Mouse (Mus musculus) monocyte, adult 2 months (primary cell): ENCODE results near the gene Lacc1.
A peak's percentile ranks its signal among the peaks of the same experiment; 100 is the strongest.
"Not testable (repeated sequence)": the region's sequence is repeated elsewhere in the genome, so short reads cannot be mapped to it uniquely, and the experiment has no call there.

ENCODE experiments used
- DNase-seq, 2 experiments: peaks; one replicate each; pipeline ENCODE4 v3.0.0; 2022; ENCODE audit warnings: low spot score in 2 of 2, low read depth in 1 of 2

Lacc1 gene

DNA sequence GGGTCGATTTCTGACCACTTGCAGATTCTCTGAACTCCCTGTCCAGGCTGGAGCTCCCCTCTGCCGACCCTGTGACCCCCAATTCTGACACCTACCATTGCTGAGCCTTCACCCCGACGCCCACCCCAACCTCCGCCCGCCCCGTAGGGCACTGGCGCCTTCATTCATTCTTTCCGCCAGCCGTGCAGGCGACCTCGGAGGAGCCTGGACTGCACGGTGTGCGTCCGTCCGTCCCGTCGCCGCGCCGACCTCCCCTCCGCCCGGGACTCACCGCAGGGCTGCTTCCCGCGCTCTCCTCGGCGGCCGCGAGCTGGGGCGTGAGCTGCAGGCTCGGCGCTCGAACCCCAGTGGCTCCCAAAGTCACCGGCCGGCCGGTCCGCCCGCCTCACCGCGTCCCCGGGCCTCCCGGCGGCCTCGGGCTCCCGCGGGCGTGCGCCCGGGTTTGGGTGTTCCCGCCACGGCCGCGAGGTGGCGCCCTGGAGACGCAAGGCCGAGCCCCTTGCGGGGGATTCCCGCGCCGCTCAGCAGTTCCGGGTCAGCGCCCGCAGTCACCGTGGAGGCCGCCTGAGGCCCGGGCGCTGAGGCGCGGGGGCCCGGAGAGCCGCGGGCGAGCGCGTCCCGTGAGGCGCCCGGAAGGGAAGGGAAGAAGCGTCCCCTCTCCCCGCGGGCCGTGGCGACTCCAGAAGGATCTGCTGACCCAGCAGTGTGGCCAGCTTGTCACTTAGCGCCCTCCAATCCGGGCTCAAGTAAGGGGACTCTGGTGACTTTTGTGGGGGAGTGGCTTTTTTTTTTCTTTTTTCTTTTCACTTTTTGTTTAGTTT lies at the start of gene Lacc1, which contains the start of gene Ccdc122:
TSS of gene Lacc1 (minus strand) at position 679 of the 821 bp plus-strand sequence.
TSS of gene Ccdc122 (plus strand) at position 547 of the 821 bp plus-strand sequence.
- peak; percentile 54 to 85 for DNase-seq

DNA sequence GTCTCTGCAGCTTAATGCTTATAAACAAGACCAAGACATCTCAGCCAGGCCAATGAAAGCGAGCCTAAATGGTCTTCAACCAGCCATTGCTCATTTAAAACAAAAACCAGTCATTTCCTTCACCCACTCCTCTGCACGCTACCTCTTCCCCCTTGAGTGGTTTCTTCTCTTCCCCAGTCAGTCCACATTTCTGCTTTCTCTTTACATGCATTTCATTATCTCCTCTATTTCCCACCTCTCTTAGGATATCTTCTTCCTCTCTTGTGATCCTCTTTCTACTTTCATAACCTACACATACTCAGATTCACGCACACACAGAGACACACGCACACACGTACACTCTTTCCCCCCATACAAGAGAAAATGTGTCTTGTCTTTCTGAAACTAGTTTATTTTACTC lies 44.5 kb upstream of the Lacc1 start:
- DNase-seq, result no peak

DNA sequence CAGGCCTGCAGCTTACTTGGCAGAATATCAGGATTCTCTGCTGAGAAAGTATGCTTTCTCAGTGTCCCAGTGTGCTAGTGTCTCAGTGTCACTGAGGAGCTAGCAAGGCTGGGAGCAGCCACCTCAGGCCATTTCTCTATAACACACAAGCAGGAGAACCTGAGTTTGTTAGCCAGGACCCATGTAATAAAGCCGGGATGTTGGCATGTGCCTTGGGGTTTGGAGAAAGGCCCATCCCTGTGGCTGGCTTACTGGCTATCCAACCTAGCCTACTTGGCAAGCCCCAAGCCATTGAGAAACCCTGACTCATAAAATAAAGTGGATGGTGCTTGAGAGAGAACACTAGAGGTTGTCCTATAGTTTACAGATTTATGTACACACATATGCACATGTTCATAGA lies 32.7 kb upstream of the Lacc1 start:
- no peak for DNase-seq

DNA sequence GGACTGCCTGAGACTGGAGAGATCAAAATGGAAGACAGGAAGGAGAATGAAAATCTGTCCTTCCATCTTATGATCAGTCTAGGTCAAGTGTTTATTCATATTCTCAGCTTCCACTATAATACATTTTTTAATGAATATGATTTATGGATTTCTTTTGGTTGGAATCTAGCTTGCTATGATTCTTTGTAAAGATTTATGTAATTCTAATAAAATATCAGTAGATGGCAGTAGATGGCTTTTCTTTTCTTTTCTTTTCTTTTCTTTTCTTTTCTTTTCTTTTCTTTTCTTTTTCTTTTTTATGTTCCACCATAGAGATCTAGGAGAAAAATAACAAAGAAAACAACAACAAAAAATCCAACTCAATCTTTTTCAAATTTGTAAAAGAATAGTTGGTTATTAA lies 16.6 kb upstream of the Lacc1 start:
- DNase-seq, result no peak

GRCm38 (mm10) chr14:77037832-77038425 lies 1.2 kb upstream of the Lacc1 start:
- DNase-seq, result no peak

- DNase-seq, result no peak
Measured at GRCm38 (mm10) chr14:77037330-77037729, 626 bp upstream of the Lacc1 start.

- DNase-seq, result no peak
Measured at GRCm38 (mm10) chr14:77034970-77035369, 1.7 kb downstream of the Lacc1 start.

- peak; percentile 18 to 53 for DNase-seq
Measured at GRCm38 (mm10) chr14:77034175-77034915, 2.4 kb downstream of the Lacc1 start.

- DNase-seq, result no peak
Measured at GRCm38 (mm10) chr14:77033391-77033790, 3.3 kb downstream of the Lacc1 start.

GRCm38 (mm10) chr14:77032433-77032832 lies 4.3 kb downstream of the Lacc1 start:
- DNase-seq, result no peak

DNA sequence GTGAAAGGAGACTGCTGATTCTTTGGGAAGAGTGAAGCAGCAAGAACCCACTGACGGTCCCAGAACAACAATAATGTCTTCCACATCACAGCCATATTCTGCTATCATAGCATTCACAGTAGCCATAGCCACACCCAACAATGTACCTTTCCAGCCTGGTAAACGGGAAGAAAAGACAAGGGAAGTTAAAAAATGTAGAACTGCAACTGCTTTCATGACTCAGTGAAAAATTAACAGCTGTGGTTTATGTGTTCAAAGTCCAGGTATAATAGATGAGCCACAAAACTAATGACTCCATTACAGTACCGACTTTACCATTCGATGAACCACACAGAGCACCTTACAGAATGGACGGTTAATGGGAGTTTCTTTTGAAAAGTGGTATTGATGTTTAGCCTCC lies 5.9 kb downstream of the Lacc1 start:
- DNase-seq, result no peak

DNA sequence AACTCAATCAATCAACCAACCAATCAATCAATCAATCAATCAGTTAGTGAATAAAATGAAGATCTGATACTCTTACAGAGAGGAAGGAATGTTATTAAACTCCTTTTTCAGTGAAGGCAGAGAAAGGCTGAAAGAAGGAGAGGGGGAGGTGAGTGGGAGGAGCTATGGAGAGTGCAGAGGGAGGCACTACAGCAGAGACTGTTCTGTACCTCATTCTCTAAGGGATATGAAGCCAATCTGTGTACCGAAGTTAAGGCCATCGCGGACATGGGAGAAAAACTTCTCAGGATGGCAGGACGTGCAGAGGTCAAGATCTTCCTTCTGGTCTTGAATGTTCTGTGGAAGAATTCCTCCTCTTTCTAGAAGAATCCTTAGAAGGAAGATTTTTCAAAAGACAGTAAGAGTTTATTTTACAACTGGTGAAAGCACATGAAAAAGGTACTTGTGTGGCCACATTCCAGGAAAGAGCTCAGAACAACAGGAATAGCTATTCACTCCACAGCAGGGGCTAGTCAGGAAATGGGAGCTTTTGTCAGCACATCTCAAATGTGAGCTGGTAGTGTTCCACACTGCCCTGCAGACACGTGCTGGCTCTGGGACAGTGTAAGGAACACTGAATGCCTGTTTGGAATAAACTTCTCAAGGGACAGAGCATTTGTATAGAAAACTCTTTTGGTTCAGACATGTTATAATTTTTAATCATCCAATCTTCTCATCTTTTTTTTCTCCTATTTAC lies 7.2 kb downstream of the Lacc1 start:
- DNase-seq, result no peak

GRCm38 (mm10) chr14:77024499-77024898 lies 12.2 kb downstream of the Lacc1 start:
- DNase-seq, result no peak

DNA sequence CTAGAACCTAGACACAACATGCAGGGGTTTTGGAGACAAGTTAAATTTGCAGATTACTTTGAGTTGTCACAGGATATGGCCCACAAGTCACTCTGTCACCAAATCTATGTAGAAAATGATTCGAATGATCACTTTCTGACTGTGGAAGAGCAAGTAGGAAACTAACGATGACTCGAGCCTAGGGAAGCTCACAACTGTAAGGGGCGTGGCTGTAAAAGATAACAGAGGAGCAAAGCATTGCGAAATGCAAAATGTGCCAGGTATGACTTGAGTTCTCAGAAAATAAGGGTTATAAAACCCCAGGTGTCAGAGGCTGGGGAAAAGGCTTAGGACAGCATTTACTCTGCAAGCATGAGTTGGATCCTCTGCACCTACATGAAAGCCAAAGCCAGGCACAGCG lies 19.5 kb downstream of the Lacc1 start:
- no peak for DNase-seq

DNA sequence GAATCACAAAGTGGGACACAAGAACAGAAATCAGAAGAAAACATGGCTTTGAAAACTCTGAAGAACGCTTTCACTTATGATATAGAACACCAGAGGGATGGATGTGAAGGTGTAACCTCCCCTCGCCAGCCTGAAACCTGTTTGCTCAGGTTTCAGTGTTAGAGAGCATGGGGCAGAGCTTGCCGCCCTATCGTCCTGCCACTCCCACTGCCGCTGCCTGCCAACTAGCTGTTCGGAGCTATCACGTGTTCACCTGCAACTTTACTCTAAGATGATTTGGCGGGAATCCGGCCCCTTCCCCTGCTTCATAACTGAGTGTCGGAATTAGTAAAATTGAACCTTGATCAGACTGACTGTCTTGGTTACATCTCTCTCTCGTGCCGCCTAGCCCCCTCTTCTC lies 19.9 kb downstream of the Lacc1 start:
- not testable (repeated sequence) for DNase-seq

DNA sequence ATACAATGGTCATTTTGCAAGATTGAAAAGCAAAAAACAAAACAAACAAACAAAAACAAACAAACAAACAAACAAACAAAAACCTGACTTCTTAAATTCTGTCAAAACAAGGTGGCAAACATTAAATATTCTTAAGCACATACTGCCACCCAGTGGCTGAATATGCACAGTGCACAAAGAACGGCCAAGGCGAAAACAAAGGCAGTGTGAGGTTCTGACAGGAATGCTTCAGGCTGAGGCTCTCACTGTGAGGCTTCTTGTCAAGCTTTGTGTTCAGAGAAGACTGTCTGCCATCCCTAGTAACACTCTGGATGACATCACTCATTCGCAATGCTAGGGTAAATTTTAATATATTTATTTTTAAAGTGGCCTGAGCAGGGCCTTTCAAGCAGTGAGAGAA lies 24.9 kb downstream of the Lacc1 start:
- DNase-seq, result peak in 1 of 2 experiments; percentile 31

DNA sequence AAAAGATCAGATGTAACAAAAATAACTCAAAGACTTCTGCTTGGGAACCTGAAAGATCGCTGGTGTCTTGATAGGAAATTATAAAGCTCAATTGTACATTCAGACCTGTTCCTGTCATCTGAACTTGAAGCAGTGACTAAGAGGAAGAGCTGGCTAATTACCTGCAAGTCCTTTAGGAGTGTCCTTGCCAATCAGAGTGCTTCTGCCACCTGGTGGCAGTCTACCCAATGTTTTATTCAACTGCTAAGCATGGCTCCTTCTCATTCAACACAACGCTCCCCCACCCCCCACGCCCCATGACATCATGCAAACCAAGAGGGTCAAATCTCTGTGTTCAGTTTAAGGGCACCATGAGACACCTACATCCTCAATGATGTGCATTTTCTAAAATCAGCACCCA lies 28.5 kb downstream of the Lacc1 start:
- DNase-seq, result no peak

DNA sequence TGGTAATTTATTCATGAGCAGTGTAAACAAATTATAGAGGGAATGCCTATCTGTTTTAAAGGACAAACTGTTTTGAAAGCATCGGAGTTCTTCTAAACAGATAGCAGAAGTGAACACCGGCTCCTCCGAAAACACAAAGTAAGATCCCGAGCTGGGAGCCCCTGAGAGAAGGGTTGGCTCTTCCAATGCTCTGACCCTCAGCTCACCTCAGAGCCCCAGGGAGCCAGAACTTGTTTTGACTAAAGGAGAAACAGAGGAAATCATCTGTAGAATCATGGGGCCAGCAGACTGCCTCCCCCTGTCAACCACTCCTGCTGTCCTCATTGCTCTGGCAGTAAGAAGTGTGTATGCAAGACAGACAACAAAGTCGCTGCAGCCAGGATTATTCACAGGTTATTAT lies 31.1 kb downstream of the Lacc1 start:
- DNase-seq, result no peak

DNA sequence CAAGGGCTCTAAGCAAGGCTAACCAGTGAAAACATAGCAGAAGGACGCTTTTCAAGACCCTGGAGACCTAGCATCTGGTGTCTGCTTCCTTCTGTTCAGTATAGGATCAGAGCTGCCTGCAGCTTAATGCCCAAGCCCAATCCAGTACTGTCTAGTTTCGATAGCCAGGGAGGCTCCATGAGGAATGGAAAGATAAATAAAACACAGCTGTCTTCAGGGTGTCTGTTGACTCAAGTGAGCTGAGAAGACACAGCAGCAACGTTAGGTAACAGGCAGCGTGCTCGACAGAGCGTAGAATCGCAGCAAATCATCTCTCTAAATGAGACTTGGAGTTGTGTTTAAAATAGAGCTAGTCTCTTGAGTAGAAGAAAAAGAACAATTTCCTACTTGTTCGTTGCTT lies 32.0 kb downstream of the Lacc1 start:
- no peak for DNase-seq

GRCm38 (mm10) chr14:76990351-76990750 lies 46.4 kb downstream of the Lacc1 start:
- DNase-seq, result not testable (repeated sequence)

- no peak for DNase-seq
Measured at GRCm38 (mm10) chr14:76981781-76982180, 54.9 kb downstream of the Lacc1 start.
